Mouse (Mus musculus) brown adipose tissue, adult 24 weeks (tissue): ENCODE data around the gene Frem2. TPM values are rescaled to one million over a fixed set of nuclear protein-coding genes. Genes with fewer than 3 reads are reported as not detected.

Experiments
- H3K27ac ChIP-seq: fragments of 200-500 bp; replicated peaks from 2 replicates; pipeline ENCODE4 v1.5.1; 2012; ENCODE audit warnings: low read depth, mild to moderate bottlenecking, low read length
- H3K4me1 ChIP-seq: fragments of 200-500 bp; 2 replicates; pipeline ENCODE4 v1.6.1; 2012; ENCODE audit warnings: low read length, mixed read lengths; ENCODE audit not compliant: control insufficient read depth, insufficient read depth, insufficient read length
- H3K4me3 ChIP-seq: fragments of 200-500 bp; 2 replicates; pipeline ENCODE4 v1.5.1; 2012; ENCODE audit warnings: low read depth, mild to moderate bottlenecking, low read length, moderate library complexity; ENCODE audit not compliant: insufficient read depth
- polyA plus RNA-seq: library from polyadenylated mRNA; stranded (reverse); fragments of >200 nt; gene quantifications from 2 replicates; pipeline ENCODE4 v1.2.4, GENCODE M21; 2012; ENCODE audit not compliant: missing spikeins, insufficient read depth, insufficient read length

The Frem2 gene
- polyA plus RNA-seq, 1 experiment: not detected

DNA sequence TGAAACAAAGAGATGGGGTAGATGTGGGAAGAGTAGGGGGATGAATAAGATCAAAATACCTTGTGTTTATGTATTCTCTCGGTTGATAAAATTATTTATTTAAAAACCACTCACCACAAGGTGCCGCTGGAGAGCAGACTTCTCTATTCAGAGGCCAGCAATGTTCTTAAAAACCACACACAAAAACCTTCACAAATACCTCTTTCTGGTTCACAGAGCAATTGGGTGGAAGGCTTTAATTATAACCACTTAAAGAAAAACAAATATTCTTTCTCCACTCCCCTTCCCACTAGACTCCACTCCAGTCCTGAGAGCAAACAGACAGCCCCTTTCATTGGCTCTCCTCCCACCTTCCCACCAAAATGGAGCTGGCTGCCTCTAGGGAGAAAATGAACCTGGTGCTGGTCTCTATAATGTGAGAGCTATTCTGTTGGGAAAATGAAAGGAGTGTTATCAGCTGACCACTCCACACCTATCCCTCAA lies 67.0 kb downstream of the Frem2 start:
- H3K27ac ChIP-seq: no peak overlapping the region
- H3K4me3 ChIP-seq: no peak overlapping the region
- no peaks in the 10 kb centered on the region for H3K4me1 ChIP-seq

DNA sequence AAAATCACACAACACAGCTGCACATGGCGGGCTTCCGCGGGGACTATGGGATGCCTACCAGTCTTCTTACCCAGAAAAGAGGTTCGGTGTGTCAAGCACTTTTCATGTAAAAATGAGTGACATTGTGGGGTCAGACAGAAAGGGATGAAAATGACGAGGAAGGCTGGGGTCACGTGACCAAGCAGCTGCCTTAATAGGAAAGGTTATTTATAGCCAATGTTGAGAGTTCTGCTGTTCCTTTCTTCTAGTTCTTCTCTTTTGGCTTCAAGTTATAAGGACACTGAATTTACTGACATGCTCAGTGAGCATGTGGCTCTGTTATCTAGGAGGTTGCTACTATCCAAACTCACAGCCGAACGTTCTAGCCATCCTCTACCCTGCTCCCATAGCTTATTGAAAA lies 73.9 kb downstream of the Frem2 start:
- Histone ChIP-seq H3K4me1 (no peaks in the 10 kb centered on the region), H3K27ac (no peak overlapping the region), H3K4me3 (no peak overlapping the region)

DNA sequence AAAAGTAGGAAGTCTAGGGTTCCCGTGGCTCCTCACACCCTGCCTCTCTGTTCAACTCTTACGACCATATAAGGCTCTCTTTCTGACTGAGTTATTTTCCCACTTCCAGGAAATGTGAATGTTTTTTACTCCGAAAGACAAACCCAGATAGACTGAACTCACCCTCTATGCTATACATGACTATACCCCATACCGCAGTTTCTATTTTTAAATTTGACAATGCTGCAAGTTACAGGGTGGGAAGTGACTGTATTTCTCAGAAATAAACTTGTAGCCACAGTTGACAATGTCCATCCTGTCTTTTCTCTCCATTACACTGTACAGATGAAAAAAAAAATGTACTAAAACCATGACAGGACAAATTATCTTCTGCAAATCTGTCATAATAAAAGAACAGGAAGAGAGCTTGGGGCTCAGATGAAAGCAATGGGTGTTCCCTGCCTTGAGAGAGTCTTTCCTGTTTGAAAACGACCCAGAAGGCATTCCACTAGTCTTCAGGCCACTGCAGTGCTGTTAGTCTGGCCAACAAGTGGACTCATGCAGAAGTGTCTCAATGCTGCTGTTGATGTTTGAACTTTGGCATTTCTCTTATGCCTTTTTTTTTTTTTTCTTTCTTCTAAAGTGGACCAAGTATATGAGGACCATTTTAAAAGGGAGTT lies 76.4 kb downstream of the Frem2 start:
- Histone ChIP-seq H3K4me1 (no peaks in the 10 kb centered on the region), H3K4me3 (no peak overlapping the region), H3K27ac (no peak overlapping the region)

DNA sequence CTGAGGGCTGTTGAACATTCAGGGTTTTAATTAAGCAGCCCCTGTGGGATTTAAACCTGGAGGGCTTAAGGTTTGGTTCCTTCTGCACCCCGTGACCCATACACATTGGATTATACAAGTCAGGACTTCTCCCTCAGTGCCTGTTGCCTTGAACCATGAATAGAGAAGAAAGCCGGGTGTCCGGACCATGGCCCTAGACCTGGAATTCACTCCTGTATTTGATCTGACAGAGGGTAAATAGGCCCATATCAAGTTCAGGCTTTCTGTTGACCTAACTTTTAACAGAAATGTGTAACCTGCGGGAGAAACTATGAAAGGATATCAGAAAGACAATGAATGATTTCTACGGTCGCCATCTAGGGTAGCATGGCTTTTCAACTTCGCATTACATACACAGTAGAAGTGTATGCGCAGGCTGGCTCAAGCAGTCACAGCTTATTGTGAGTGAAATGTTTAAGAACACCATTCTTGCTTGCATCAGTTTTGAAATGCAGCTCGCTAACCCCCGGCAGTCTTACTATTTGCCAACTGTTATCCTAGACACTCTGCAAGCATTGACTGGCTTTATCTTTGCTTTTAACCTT lies 77.9 kb downstream of the Frem2 start:
- H3K27ac ChIP-seq: no peak overlapping the region
- no peak overlapping the region for H3K4me3 ChIP-seq

DNA sequence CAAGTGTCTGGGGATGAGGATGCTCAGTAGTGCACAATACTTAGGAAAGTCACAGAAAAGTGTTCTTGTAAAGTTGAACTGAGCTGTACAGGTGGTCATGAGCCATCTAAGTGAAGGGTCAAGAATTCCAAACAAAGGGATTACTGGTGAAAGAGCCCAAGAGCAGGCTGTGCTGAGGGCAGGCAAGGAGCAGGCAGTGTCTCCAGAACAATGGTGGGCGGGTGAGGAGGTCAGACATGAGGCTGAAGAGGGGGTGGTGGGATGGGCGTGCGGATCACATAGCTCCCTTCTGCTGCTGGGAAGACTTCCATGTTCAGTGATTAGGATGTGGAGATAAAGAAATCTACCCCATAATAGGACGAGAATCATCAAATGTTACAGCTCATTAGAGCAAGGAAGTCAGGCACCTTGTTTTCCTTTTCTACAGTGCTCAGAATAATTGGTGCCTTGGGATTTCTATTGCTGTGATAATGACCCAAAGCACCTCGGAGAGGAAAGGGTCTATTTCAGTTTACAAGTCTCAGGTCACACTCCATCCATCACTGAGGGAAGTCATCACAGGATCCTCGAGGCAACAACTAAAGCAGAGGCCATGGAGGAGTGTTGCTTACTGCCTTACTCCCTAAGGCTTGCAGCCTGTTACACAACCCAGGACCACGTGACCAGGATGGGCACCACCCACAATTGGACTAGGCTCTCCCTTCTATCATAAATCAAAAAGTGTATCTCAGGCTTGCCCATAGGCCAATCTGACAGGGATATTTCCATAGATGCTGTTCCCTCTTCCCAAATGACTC lies 80.6 kb downstream of the Frem2 start:
- H3K4me3 ChIP-seq: no peak overlapping the region
- H3K4me1 ChIP-seq: no peaks in the 10 kb centered on the region
- no peak overlapping the region for H3K27ac ChIP-seq

More for the DNA sequence above, 77.9 kb downstream of the Frem2 start:
- H3K4me1 ChIP-seq: no peaks in the 10 kb centered on the region

DNA sequence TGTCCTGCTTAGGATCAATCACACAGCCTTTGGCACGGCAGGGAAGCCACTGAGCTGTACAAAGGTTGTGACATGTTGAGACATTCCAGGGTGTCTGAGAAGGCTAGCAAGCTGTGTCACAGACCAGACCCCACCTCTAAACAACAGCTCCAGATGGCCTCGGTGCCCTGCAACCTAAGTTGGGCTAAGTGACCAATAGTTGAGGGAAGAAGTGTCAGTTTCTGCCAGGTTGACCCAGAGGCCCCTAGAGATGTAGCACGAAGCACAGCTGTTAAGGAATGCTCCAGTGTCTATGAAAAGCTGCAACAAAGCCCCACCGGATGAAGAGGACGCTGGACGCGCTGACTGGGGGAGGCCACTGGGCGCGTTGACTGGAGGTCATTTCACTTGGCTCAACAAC lies 83.0 kb downstream of the Frem2 start:
- no peak overlapping the region for H3K4me3 ChIP-seq
- no peak overlapping the region for H3K27ac ChIP-seq
- H3K4me1 ChIP-seq: no peaks in the 10 kb centered on the region

DNA sequence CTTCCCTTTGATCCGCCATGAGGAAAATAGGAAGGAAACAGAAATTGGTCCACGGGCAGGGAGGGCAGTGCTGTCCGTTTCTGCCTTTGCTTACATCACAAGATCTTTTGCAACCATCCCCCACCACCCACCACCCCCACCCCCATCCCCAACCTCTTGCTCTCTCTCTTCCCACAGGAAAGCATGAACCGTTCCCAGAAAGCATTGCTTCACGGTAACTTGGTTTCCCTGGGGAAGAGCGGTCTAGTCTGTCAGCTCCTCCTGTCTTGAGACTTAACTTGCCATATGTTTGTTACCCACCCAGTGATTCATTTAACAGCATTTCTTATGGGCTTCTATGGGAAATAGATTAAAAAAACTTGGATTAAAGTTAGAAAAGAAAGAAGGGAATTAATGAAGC lies 85.5 kb downstream of the Frem2 start:
- Histone ChIP-seq H3K4me1 (no peaks in the 10 kb centered on the region), H3K27ac (no peak overlapping the region), H3K4me3 (no peak overlapping the region)

DNA sequence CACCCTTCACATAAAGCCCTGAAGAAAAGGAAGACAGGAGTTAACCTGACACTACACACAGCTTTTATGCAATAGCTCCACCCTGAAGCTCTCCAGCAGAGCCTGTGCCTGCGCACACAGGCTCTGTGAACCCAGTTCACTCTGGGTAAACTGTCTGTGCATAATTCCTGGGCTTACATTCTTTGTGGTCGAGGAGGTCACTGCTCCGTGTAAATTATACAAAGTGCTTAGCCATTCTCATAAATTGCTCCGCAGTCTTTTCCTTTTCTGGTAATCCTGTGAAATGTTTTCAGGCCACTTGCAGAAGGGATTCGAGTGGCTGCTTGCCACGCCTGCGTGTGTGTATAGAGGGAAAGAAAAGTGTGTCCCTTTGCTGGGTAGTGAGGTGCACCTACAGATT lies 92.6 kb downstream of the Frem2 start:
- Histone ChIP-seq H3K4me3 (no peak overlapping the region), H3K4me1 (no peaks in the 10 kb centered on the region), H3K27ac (no peak overlapping the region)

DNA sequence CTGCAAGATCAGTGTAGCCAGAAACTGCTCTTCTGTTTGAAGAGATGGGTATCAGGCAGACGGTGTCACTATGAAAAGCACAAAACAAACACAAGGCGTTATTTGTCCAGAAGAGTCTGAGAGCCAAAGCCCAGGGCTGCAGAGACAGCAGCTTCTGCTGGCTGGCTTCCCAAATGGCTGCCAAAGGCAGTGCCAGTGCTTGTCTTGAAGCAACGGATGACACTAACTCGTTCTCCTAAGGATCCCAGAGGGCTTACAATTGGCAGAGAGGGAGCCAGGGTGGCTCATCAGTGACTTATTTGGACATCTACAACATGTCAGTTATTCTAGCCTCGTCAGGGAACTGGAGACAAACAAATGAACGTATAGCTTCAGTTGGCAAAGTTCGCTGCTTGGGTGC lies 93.4 kb downstream of the Frem2 start:
- Histone ChIP-seq H3K4me1 (no peaks in the 10 kb centered on the region), H3K27ac (no peak overlapping the region), H3K4me3 (no peak overlapping the region)

DNA sequence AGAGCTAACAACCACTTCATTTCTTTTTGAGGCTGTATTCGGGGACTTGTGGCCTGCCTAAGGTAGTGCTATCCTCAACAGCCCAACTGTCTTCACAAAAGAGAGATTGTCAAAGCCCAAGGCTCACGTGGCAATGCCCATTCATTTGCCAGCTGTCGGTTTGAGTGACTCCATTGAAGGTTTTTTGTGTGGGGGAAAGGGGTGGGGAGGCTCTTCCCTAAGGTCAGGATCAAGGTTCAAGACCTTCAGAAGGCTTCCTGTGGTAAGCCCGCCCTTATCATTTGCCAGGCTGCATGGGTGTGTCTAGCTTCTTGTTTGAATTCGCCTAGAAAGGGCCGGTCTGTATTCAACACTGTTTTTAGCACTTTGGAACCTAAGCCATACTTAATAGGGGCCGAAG lies 95.3 kb downstream of the Frem2 start:
- Histone ChIP-seq H3K27ac (no peak overlapping the region), H3K4me3 (no peak overlapping the region), H3K4me1 (no peaks in the 10 kb centered on the region)

DNA sequence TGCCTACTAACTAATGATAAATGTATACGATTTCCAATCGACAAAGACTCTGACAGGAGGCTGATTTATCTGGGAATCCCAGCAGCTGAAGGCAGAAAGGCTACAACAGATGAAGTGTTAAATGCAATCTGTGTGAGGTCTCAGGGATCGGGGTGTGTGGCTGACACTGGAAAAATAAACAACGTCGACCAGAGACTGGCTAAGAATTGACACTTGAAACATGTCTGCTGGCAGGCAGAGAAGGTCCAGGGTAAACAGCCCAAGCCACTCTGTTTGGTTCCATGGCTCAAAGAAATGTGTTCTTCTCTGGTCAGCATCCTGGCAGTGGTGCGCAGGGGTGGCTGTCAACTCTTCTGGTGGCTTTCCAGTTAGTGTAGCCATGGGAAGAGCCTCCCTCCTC lies 98.1 kb downstream of the Frem2 start:
- Histone ChIP-seq H3K27ac (no peak overlapping the region), H3K4me3 (no peak overlapping the region), H3K4me1 (no peaks in the 10 kb centered on the region)

DNA sequence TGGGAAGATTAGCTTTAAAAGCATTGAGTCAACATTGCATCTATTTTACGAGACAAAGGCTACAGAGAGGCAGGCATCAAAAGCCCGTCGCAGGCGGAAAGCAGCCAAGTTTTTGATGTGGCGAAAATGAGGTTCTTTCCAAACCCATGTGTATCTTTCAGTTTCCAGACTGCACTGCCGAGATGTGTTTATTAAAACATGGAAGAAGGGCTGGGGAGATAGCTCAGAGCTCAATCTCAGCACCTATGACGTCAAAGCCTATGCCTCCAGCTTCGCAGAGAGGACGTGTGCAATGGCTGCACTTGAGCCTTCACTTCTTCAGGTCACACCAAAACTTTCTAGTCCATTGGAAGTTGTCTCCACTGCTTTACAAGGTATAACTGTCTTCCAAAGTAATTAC lies 98.9 kb downstream of the Frem2 start:
- no peak overlapping the region for H3K4me3 ChIP-seq
- no peak overlapping the region for H3K27ac ChIP-seq
- no peaks in the 10 kb centered on the region for H3K4me1 ChIP-seq

DNA sequence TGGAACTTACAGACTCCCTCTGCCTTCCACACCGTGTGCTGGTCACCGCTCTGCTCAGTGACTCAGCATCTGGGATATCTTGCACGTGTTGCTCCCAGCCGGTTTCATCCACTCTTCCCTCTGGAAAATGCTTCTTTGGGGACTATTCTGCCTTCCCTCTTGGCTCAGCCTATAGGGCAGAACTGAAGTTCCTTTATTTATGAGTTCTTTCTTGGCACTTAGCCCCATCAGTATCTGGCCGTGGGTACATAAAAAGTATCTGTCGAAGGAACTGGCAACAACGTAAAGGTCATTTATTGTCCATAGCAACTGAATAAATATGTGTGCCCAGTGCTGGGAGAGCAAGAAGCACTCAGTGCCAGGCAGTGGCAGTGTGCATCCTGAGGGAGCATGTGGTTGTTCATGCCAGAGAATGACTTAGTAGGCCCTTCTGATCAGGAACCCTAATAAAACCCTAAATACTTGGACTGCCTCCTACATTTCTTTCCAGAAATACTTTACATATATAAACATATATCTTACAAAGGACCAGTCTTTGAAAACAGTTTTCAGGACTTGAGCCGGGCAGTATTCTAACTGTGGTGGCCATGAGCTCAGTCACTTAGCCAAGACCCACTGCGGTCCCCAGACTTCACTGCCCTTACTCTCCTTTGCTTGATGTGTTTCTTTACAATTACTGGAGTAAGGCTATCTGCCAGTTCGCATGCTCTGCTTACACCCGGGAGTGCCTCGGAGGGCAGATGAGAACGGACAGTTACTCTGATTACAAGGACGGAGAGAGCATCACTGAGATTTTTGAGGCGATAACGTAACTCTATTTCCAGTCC lies 99.6 kb downstream of the Frem2 start:
- Histone ChIP-seq H3K27ac (no peak overlapping the region), H3K4me1 (no peaks in the 10 kb centered on the region), H3K4me3 (no peak overlapping the region)

DNA sequence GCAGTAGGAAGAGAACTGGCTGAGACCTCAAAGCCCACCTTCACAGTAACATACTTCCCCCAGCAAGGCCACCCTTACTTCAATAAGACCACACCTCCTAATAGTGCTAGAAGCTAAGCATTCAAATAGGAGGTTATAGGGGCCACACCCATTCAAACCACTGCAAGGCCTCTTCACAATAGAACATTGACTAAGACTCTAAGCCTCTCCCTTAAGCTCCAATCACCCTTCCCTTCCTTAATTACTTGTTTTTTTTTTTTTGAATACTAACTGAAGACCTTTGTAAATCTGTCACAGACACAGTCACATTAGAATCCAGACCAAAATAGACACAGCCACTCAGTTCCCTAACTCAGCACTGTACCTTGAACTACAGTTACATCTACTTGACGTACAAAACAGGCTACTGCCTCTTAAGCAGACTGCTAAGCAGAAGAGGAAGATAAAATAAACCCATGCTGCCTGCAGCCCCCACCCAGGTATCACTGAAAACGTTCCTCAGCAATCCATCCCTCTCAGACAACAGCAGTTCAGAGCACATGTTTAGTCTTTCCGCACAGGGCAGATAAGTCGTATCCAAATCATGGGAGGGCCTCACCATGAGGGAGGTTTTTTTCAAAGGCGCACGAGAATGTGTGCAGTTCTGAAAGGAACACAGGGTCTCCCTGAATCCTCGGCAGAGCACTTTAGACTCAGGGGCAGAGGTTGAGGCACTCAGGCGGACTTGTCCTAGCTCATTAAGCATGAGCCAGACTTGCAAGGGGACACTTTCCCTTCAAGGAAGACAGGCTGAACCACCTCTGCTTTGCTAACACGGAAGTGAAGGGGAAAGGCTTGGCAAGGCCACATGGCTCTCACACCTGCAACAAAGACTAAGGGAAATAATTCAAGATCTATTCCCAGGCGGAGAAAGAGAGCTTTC lies 101.9 kb downstream of the Frem2 start:
- Histone ChIP-seq H3K4me3 (no peak overlapping the region), H3K27ac (no peak overlapping the region), H3K4me1 (no peaks in the 10 kb centered on the region)
